Mouse (Mus musculus) left cerebral cortex, postnatal 10 days (tissue): ENCODE results near the gene Ntan1. TPM values are rescaled to one million over a fixed set of nuclear protein-coding genes. Genes with fewer than 3 reads are reported as not detected.
"Not testable (repeated sequence)": the region's sequence is repeated elsewhere in the genome, so short reads cannot be mapped to it uniquely, and the experiment has no call there.

ENCODE experiments used
- DNase-seq, 2 experiments: peaks; one replicate each; pipeline ENCODE4 v3.0.0; 2021 to 2022; ENCODE audit warnings: low spot score in 2 of 2, mixed read lengths in 1 of 2; ENCODE audit errors: extremely low spot score in 1 of 2
- intact Hi-C: fragments of 180-260 bp; cut with DNase I; formaldehyde crosslinking; loops from one replicate; pipeline ENCODE4 v1.15.1; 2025
- total RNA-seq, 2 experiments: library from RNA; stranded (reverse); gene quantifications; 2 replicates each; pipeline ENCODE4 v1.2.3; 2021

The Ntan1 gene
- total RNA-seq, 2 experiments from 2014 or later = 97.1 to 104 TPM

GRCm38 (mm10) chr16:13825781-13826490 is 7.3 kb downstream of the Ntan1 start:
- intact Hi-C loops = no loop called here
- DNase-seq = no peak

GRCm38 (mm10) chr16:13826511-13826910 is 7.9 kb downstream of the Ntan1 start:
- DNase-seq = no peak
- intact Hi-C loops = no loop called here

DNA sequence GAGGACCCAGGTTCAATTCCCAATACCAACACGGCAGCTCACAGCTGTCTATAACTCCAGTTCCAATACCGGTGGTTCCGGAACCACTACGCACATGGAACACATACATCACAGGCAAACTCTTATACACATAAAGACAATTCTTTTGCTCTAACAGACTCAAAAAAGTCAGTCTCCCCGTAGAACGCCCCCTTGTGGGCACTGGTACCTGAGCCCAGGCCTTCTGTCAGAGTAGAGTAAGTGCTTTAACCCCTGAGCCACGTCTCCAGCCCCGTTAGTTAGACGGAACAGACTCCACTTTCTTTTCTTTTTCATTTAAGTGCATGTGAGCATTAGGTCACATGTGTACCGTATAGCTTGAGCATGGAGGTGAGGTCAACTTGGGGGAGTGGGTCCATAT is 11.8 kb downstream of the Ntan1 start:
- no peak for DNase-seq
- intact Hi-C loops = loop anchor here (10.0 kb wide), 1 partner anchor 294 kb away; no protein-coding TSS in a partner anchor

- DNase-seq = no peak
- intact Hi-C loops = loop anchor here (10.0 kb wide), 1 partner anchor 293 kb away; no protein-coding TSS in a partner anchor
Measured at GRCm38 (mm10) chr16:13831606-13832005, 13.0 kb downstream of the Ntan1 start.

- no peak for DNase-seq
- intact Hi-C loops = loop anchor here (10.0 kb wide), 1 partner anchor 290 kb away; no protein-coding TSS in a partner anchor
Measured at GRCm38 (mm10) chr16:13834382-13834781, 15.7 kb downstream of the Ntan1 start.

- intact Hi-C loops = no loop called here
Measured at GRCm38 (mm10) chr16:13840056-13840455, 21.4 kb downstream of the Ntan1 start.

GRCm38 (mm10) chr16:13840956-13841355 is 22.3 kb downstream of the Ntan1 start:
- intact Hi-C loops = no loop called here
- DNase-seq = no peak

More at GRCm38 (mm10) chr16:13840056-13840455, 21.4 kb downstream of the Ntan1 start:
- no peak for DNase-seq

GRCm38 (mm10) chr16:13845031-13845430 is 26.4 kb downstream of the Ntan1 start:
- no peak for DNase-seq
- intact Hi-C loops = no loop called here

DNA sequence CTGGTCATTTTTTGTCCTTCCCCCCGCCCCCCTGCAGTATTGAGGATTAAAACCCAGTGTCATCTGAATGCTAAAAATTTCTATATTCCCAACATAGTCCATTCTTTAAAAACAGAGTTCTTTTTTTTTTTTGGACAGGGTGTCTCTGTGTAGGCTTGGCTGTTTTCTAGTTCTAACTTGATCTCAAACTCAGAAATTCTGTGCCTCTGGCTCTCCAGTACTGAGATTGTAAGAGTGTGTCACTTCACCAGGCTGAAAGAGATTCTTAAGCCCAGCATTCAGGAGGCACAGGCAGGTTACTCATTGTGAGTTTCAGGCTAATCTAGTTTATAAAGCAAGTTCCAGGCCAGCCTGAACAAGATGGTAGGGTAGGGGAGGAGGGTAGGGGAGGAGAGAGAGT is 28.0 kb downstream of the Ntan1 start:
- intact Hi-C loops = no loop called here
- no peak for DNase-seq

GRCm38 (mm10) chr16:13848310-13848709 is 29.7 kb downstream of the Ntan1 start:
- intact Hi-C loops = no loop called here
- DNase-seq = no peak

GRCm38 (mm10) chr16:13851446-13851845 is 32.8 kb downstream of the Ntan1 start:
- intact Hi-C loops = no loop called here
- DNase-seq = no peak

- intact Hi-C loops = no loop called here
- no peak for DNase-seq
Measured at GRCm38 (mm10) chr16:13853886-13854285, 35.2 kb downstream of the Ntan1 start.

DNA sequence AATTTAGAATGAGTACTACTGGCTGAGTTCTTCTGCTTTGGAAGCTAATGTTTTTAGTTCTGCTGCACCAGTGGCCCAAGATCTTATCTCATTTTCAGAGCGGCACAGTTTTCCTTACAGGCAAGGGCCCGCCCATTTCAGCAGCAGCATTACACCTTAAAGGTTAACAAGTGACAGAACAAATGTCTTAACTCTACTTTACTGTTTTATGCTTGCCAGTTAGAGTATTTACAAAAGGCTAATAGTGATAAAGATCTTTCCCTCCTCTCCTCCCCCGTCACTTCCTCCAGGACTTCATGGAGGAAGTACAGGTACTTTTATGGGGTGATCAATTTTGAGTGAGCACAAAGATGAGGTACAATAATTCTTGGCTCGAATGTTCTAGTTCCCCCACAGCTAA is 47.4 kb downstream of the Ntan1 start:
- intact Hi-C loops = no loop called here
- DNase-seq = no peak

DNA sequence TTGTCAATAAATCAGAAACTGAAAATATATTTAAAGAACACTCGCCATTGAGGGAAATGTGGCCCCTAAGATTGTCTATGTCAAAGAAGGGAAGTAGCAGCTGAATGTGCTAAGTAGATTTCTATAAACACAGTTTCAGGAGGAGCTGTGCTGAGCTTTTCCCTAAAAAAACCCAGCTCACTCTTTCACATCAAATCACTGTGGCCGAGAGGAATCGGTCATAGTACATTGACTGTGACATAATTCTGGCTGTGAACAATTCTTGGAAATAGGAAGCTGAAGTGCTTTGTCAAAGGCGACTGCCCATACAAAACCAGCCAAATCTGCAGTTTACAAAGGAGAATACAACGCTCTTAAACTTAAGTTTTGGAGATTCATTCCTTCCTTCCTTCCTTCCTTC is 48.0 kb downstream of the Ntan1 start:
- intact Hi-C loops = no loop called here
- DNase-seq = no peak

- DNase-seq = peak in 1 of 2 experiments; percentile 58
- intact Hi-C loops = not testable (repeated sequence)
Measured at GRCm38 (mm10) chr16:13867406-13867805, 48.8 kb downstream of the Ntan1 start.

- peak in 1 of 2 experiments; percentile 38 for DNase-seq
Measured at GRCm38 (mm10) chr16:13867910-13868514, 49.4 kb downstream of the Ntan1 start.

DNA sequence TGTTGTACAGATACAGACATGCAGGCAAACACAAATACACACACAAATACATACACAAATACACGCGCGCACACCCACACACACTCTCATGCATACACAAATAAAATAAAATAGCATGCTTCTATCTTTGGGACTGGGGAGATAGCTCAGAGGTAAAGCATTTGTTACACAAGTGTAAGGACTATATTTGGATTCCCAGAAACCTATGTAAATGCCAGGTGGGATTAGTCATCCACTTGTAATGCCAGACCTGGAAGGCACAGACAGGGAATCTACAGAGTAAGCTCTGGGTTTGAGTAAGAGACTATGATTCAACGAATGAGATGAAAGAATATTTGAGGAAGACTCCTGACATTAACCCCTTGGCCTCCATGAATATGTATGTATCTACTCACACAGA is 56.8 kb downstream of the Ntan1 start:
- DNase-seq = no peak
- intact Hi-C loops = no loop called here

More at GRCm38 (mm10) chr16:13867910-13868514, 49.4 kb downstream of the Ntan1 start:
- intact Hi-C loops = no loop called here

DNA sequence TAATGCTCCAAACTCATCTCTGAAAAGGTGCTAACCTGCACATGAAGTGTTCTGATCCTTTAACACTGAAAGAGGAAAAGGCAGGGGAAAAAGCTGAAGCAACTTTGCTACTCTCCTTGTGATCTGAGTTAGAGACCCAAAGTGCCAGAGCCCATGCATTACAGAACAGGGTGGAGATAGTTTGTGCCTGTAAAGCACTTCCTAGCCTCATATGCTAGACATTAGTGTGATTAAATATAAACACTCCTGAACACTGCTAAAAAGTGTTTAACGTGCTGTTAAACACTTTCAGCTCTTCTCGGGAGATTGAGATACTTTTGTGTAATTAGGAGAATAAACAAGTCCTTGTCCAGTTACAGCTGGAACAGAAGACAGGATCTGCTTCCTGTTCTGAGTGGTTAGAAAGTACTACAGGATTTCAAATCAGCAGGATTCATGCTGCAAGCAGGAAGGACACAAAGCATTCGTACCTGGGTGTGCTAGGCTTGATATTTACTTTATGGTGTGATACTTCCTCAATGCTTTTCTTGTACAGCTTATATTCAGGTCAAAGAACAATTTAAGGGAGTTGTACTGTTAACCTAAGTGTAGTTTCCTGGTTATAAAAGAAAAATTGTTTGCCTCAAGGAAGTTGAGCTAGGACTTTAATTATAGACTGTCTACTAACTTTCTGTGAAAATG is 64.6 kb downstream of the Ntan1 start:
- no peak for DNase-seq
- intact Hi-C loops = no loop called here
